Mouse (Mus musculus): Measurements from ENCODE around the gene Ccdc54. TPM values are rescaled to one million over a fixed set of nuclear protein-coding genes. Genes with fewer than 3 reads are reported as not detected.

Ccdc54 gene
- polyA plus RNA-seq, 1 experiment from 2014 or later = not detected

DNA sequence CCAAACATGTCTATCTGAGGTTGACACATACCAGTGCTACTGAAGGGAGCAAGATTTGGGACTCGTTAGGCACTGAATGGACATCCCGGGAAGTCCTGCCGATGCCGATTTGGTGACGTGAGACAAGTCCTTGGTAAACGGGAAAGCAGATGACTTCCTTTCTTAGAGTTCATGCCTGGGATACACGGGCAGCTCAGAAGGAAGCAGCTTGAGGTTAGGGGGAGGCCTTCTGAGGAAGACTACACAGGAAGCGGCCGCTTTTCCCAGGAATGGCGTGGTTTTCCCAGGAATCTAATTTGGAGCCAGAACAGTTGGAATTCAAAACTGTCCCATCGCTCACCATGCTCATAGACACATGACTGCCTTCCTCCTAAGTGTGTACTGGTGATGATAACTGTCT is 2.4 kb upstream of the Ccdc54 start:
- WGBS (ENCODE audit: insufficient replicate concordance) = 47% methylated on average over 11 of the region's 11 CpGs
- Histone ChIP-seq H3K27ac (replicated peaks) (no peak overlapping the region), H3K4me1 (replicated peaks) (no peaks in the 10 kb centered on the region), H3K9me3 (replicated peaks) (no peaks in the 10 kb centered on the region), H3K4me2 (no peak overlapping the region), H3K9ac (no peak overlapping the region), H3K4me3 (replicated peaks) (no peak overlapping the region), H3K36me3 (replicated peaks) (no peaks in the 10 kb centered on the region), H3K27me3 (no peaks in the 10 kb centered on the region)
- ATAC-seq (ENCODE audit: insufficient read depth) = no peak

DNA sequence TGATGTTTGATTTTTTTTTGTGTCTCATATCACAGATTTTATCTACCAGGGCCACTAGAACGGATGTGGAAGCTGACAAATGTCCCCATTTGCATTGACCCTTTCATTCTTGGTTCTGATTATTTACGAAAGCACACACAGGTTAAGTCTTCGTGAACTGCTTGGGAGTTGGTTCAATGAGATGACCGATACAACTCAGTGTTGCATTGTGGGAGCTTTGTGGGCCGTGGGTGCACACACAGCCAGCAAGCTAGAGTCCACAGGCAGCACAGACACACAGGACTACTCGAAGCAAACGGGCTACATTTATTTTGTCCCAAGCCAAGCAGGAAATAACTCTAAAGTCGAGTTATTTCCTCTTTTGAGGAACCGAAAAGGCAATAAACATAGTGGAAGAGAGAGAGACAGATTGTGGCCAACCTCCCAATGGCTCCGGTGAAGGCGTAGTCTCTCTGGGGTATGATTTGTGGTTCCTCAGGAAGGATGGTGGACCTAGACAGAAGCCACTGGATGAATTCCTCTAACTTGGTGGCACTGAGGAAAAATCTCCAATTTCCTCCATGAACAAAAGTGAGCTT is 1.3 kb downstream of the Ccdc54 start:
- H3K4me1 ChIP-seq (replicated peaks) = no peaks in the 10 kb centered on the region
- no peaks in the 10 kb centered on the region for H3K36me3 ChIP-seq (replicated peaks)
- no peak overlapping the region for H3K4me2 ChIP-seq
- no peak overlapping the region for H3K27ac ChIP-seq (replicated peaks)
- no peak for ATAC-seq (ENCODE audit: insufficient read depth)
- no peaks in the 10 kb centered on the region for H3K9me3 ChIP-seq (replicated peaks)
- 21% methylated on average over 11 of the region's 11 CpGs for WGBS (ENCODE audit: insufficient replicate concordance)
- no peak overlapping the region for H3K4me3 ChIP-seq (replicated peaks)
- H3K27me3 ChIP-seq = no peaks in the 10 kb centered on the region
- no peak overlapping the region for H3K9ac ChIP-seq

GRCm38 (mm10) chr16:50588191-50588590 is 2.8 kb downstream of the Ccdc54 start:
- 16% methylated on average over 1 of the region's 1 CpGs for WGBS (ENCODE audit: insufficient replicate concordance)
- H3K9me3 ChIP-seq (replicated peaks) = no peaks in the 10 kb centered on the region
- H3K27me3 ChIP-seq = no peaks in the 10 kb centered on the region
- H3K4me2 ChIP-seq = no peak overlapping the region
- H3K27ac ChIP-seq (replicated peaks) = no peak overlapping the region
- no peak overlapping the region for H3K4me3 ChIP-seq (replicated peaks)
- H3K4me1 ChIP-seq (replicated peaks) = no peaks in the 10 kb centered on the region
- ATAC-seq (ENCODE audit: insufficient read depth) = no peak
- H3K9ac ChIP-seq = no peak overlapping the region
- H3K36me3 ChIP-seq (replicated peaks) = no peaks in the 10 kb centered on the region

- Histone ChIP-seq H3K4me3 (replicated peaks) (no peak overlapping the region), H3K36me3 (replicated peaks) (no peaks in the 10 kb centered on the region), H3K4me2 (no peak overlapping the region), H3K27me3 (no peaks in the 10 kb centered on the region), H3K4me1 (replicated peaks) (no peaks in the 10 kb centered on the region), H3K9me3 (replicated peaks) (no peaks in the 10 kb centered on the region), H3K27ac (replicated peaks) (no peak overlapping the region), H3K9ac (no peak overlapping the region)
- 57% methylated on average over 7 of the region's 7 CpGs for WGBS (ENCODE audit: insufficient replicate concordance)
- ATAC-seq (ENCODE audit: insufficient read depth) = no peak
These were observed 3.8 kb downstream of the Ccdc54 start for GRCm38 (mm10) chr16:50587139-50587538.

- H3K4me2 ChIP-seq = no peak overlapping the region
- H3K4me1 ChIP-seq (replicated peaks) = no peaks in the 10 kb centered on the region
- H3K4me3 ChIP-seq (replicated peaks) = no peak overlapping the region
- H3K9me3 ChIP-seq (replicated peaks) = no peaks in the 10 kb centered on the region
- H3K9ac ChIP-seq = no peak overlapping the region
- H3K27ac ChIP-seq (replicated peaks) = no peak overlapping the region
- no peak for ATAC-seq (ENCODE audit: insufficient read depth)
- no peaks in the 10 kb centered on the region for H3K27me3 ChIP-seq
- no peaks in the 10 kb centered on the region for H3K36me3 ChIP-seq (replicated peaks)
- 53% methylated on average over 6 of the region's 6 CpGs for WGBS (ENCODE audit: insufficient replicate concordance)
These were observed 12.6 kb downstream of the Ccdc54 start for GRCm38 (mm10) chr16:50578361-50578760.

GRCm38 (mm10) chr16:50572557-50572956 is 18.4 kb downstream of the Ccdc54 start:
- Histone ChIP-seq H3K4me2 (no peak overlapping the region), H3K36me3 (replicated peaks) (no peaks in the 10 kb centered on the region), H3K4me3 (replicated peaks) (no peak overlapping the region), H3K27me3 (no peaks in the 10 kb centered on the region), H3K4me1 (replicated peaks) (no peaks in the 10 kb centered on the region), H3K9ac (no peak overlapping the region), H3K27ac (replicated peaks) (no peak overlapping the region), H3K9me3 (replicated peaks) (no peaks in the 10 kb centered on the region)
- WGBS (ENCODE audit: insufficient replicate concordance) = 64% methylated on average over 13 of the region's 13 CpGs
- no peak for ATAC-seq (ENCODE audit: insufficient read depth)

DNA sequence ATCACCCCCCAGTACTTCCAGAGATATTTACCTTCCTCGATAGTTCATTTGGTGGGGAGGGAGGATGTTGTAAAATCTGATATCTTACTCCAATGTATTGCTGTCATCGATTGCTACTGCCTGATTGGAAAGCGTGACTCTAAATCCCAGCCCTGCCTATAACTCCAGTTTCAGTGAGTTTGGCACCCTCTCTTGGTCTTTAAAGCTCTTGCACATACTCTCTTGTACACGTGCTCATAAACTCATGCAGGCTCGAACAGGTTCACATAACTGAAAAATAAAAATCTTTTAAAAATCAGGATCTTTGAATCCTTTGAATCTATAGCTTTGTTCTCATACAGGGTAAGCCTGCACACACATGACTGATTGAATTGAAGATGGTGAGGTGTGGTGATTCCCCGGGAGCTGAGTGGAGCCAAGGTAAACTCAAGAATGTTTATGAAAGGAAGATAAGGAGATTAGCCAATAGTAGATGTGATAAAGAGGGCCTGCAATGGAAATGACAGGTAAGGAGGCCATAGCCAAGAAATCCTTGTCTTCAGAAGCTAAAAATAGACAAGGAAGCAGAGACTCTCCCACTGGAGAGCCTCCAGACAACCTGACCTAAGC is 31.7 kb downstream of the Ccdc54 start:
- WGBS (ENCODE audit: insufficient replicate concordance) = 58% methylated on average over 6 of the region's 6 CpGs

GRCm38 (mm10) chr16:50553828-50554227 is 37.1 kb downstream of the Ccdc54 start:
- ATAC-seq (ENCODE audit: insufficient read depth) = no peak
- H3K36me3 ChIP-seq (replicated peaks) = no peaks in the 10 kb centered on the region
- no peaks in the 10 kb centered on the region for H3K9me3 ChIP-seq (replicated peaks)
- no peak overlapping the region for H3K4me2 ChIP-seq
- no peaks in the 10 kb centered on the region for H3K27me3 ChIP-seq
- no peak overlapping the region for H3K27ac ChIP-seq (replicated peaks)
- no peak overlapping the region for H3K4me3 ChIP-seq (replicated peaks)
- WGBS (ENCODE audit: insufficient replicate concordance) = 53% methylated on average over 2 of the region's 2 CpGs
- no peaks in the 10 kb centered on the region for H3K4me1 ChIP-seq (replicated peaks)
- no peak overlapping the region for H3K9ac ChIP-seq

More for the DNA sequence above, 31.7 kb downstream of the Ccdc54 start:
- Histone ChIP-seq H3K9me3 (replicated peaks) (no peaks in the 10 kb centered on the region), H3K27me3 (no peaks in the 10 kb centered on the region), H3K27ac (replicated peaks) (no peak overlapping the region), H3K4me3 (replicated peaks) (no peak overlapping the region), H3K9ac (no peak overlapping the region), H3K4me2 (no peak overlapping the region), H3K4me1 (replicated peaks) (no peaks in the 10 kb centered on the region), H3K36me3 (replicated peaks) (no peaks in the 10 kb centered on the region)
- no peak for ATAC-seq (ENCODE audit: insufficient read depth)

DNA sequence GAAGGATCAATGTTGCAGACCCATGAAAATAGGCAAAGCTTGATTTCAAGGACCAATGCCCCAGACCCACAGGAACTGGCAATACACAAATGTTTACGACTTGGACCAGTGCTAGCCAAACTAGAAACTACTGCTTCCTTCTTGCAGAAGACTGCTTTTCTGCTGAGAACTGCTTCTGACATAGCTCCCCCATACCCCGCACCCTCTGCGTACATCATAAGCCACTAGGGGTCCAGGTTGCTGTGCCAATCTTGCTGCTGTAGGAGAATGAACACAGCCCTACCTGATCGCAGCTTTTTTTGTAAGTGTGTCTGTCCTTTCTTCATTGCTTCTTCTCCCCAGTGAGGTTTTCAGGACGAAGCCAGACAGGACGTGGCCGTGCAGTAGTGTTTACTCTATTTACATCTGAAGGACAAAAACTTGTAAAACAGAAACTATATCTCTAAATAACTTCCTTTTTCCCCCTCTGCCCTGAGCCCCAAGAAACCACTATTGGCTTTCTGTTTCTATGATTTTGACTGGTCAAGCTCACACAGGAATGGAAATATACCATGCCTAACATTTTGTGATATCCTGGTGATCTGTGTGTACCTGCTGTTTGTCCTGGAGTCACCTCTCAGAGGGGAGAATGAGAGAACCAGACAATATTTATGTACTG is 39.0 kb downstream of the Ccdc54 start:
- no peaks in the 10 kb centered on the region for H3K36me3 ChIP-seq (replicated peaks)
- no peaks in the 10 kb centered on the region for H3K4me1 ChIP-seq (replicated peaks)
- H3K4me2 ChIP-seq = no peak overlapping the region
- no peaks in the 10 kb centered on the region for H3K27me3 ChIP-seq
- no peaks in the 10 kb centered on the region for H3K9me3 ChIP-seq (replicated peaks)
- no peak overlapping the region for H3K4me3 ChIP-seq (replicated peaks)
- H3K27ac ChIP-seq (replicated peaks) = no peak overlapping the region
- WGBS (ENCODE audit: insufficient replicate concordance) = 44% methylated on average over 7 of the region's 7 CpGs
- H3K9ac ChIP-seq = no peak overlapping the region
- ATAC-seq (ENCODE audit: insufficient read depth) = no peak

DNA sequence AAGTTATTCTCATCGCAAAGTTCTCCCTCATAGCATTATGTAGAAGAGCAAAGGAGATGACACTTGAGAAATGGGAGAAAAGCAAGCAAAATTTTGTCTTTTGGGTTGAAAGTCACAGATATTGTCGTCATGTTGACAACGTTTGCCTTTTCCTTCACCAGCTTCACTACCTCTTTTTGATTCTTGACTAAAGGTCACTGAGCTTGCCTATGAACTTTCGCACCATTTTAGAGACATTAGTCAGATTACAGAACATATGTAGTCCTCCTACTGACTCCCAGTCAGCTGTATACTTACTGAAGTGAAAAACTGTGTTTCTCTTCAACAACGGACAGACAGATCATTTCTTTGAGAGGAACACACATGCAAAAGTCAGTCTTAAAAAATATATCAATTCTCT is 40.0 kb downstream of the Ccdc54 start:
- no peaks in the 10 kb centered on the region for H3K27me3 ChIP-seq
- no peak overlapping the region for H3K4me3 ChIP-seq (replicated peaks)
- H3K27ac ChIP-seq (replicated peaks) = no peak overlapping the region
- WGBS (ENCODE audit: insufficient replicate concordance) = 68% methylated on average over 5 of the region's 5 CpGs
- no peaks in the 10 kb centered on the region for H3K4me1 ChIP-seq (replicated peaks)
- no peaks in the 10 kb centered on the region for H3K36me3 ChIP-seq (replicated peaks)
- no peak overlapping the region for H3K9ac ChIP-seq
- no peak for ATAC-seq (ENCODE audit: insufficient read depth)
- no peaks in the 10 kb centered on the region for H3K9me3 ChIP-seq (replicated peaks)
- H3K4me2 ChIP-seq = no peak overlapping the region

GRCm38 (mm10) chr16:50542554-50543333 is 48.2 kb downstream of the Ccdc54 start:
- Histone ChIP-seq H3K9ac (no peak overlapping the region), H3K4me2 (no peak overlapping the region), H3K36me3 (replicated peaks) (no peaks in the 10 kb centered on the region), H3K27ac (replicated peaks) (no peak overlapping the region), H3K4me1 (replicated peaks) (no peaks in the 10 kb centered on the region), H3K9me3 (replicated peaks) (no peaks in the 10 kb centered on the region), H3K4me3 (replicated peaks) (no peak overlapping the region), H3K27me3 (no peaks in the 10 kb centered on the region)
- ATAC-seq (ENCODE audit: insufficient read depth) = no peak
- 46% methylated on average over 5 of the region's 5 CpGs for WGBS (ENCODE audit: insufficient replicate concordance)

All from liver, embryonic 15.5 days (tissue).